Mouse (Mus musculus) midbrain, embryonic 13.5 days (tissue): ENCODE data around the gene Rundc3b. TPM values are rescaled to one million over a fixed set of nuclear protein-coding genes. Genes with fewer than 3 reads are reported as not detected.

Experiments used
- ATAC-seq: fragments of 200-750 bp; cut with Nextera tagmentation; 2 replicates; pipeline ENCODE4 v1.8.0; 2017; ENCODE audit warnings: mild to moderate bottlenecking, moderate TSS enrichment, moderate library complexity
- H3K27ac ChIP-seq: fragments of 300-500 bp; sonication (generic); 2 replicates; pipeline ENCODE4 v1.5.1; 2015; ENCODE audit warnings: inconsistent platforms, mild to moderate bottlenecking, moderate library complexity
- H3K27me3 ChIP-seq: fragments of 300-500 bp; sonication (generic); 2 replicates; pipeline ENCODE4 v1.6.1; 2015; ENCODE audit warnings: mild to moderate bottlenecking, inconsistent platforms
- H3K36me3 ChIP-seq: fragments of 300-500 bp; sonication (generic); 2 replicates; pipeline ENCODE4 v1.6.1; 2015; ENCODE audit warnings: mild to moderate bottlenecking, inconsistent platforms
- H3K4me1 ChIP-seq: fragments of 300-500 bp; sonication (generic); replicated peaks from 2 replicates; pipeline ENCODE4 v1.6.1; 2015; ENCODE audit warnings: inconsistent platforms
- H3K4me2 ChIP-seq: fragments of 300-500 bp; sonication (generic); replicated peaks from 2 replicates; pipeline ENCODE4 v1.6.1; 2015; ENCODE audit warnings: moderate library complexity, mild to moderate bottlenecking, inconsistent platforms
- H3K4me3 ChIP-seq: fragments of 300-500 bp; sonication (generic); replicated peaks from 2 replicates; pipeline ENCODE4 v1.5.1; 2015; ENCODE audit warnings: mild to moderate bottlenecking, inconsistent platforms
- H3K9ac ChIP-seq: fragments of 300-500 bp; sonication (generic); replicated peaks from 2 replicates; pipeline ENCODE4 v1.6.1; 2015; ENCODE audit warnings: mild to moderate bottlenecking, inconsistent platforms
- H3K9me3 ChIP-seq: fragments of 300-500 bp; sonication (generic); 2 replicates; pipeline ENCODE4 v1.6.1; 2016; ENCODE audit warnings: mild to moderate bottlenecking, inconsistent platforms
- WGBS: fragments of 180-500 bp; shearing (Covaris S2); methylation state at CpG from one replicate; pipeline ENCODE4 v1.1.7; 2015; 5-methylcytosine and 5-hydroxymethylcytosine counted together
- polyA plus RNA-seq: library from polyadenylated mRNA; unstranded; fragments of >200 nt; fragmentation: Nextera tagmentation; extraction: Ambion mirVana; gene quantifications from 2 replicates; pipeline ENCODE4 v1.2.1, GENCODE M21; 2015

The Rundc3b gene
- polyA plus RNA-seq, 1 experiment from 2014 or later, result 34.7 TPM

- ATAC-seq, result no peak
- H3K4me1 ChIP-seq, result no peaks in the 10 kb centered on the region
- H3K36me3 ChIP-seq, result peaks cover 15% of the 10 kb centered on the region
- no peaks in the 10 kb centered on the region for H3K9me3 ChIP-seq
- WGBS, result 91% methylated on average over 5 of the region's 5 CpGs
- H3K27me3 ChIP-seq, result no peaks in the 10 kb centered on the region
- H3K4me3 ChIP-seq, result no peak overlapping the region
- no peak overlapping the region for H3K4me2 ChIP-seq
- no peak overlapping the region for H3K27ac ChIP-seq
- H3K9ac ChIP-seq, result no peak overlapping the region
Measured at GRCm38 (mm10) chr5:8456561-8456960, 166.2 kb downstream of the Rundc3b start.

GRCm38 (mm10) chr5:8455565-8455964 is 167.2 kb downstream of the Rundc3b start:
- no peak overlapping the region for H3K4me2 ChIP-seq
- H3K36me3 ChIP-seq, result peaks cover 15% of the 10 kb centered on the region
- H3K4me1 ChIP-seq, result no peaks in the 10 kb centered on the region
- no peaks in the 10 kb centered on the region for H3K9me3 ChIP-seq
- no peak overlapping the region for H3K4me3 ChIP-seq
- H3K9ac ChIP-seq, result no peak overlapping the region
- H3K27me3 ChIP-seq, result no peaks in the 10 kb centered on the region
- ATAC-seq, result no peak
- H3K27ac ChIP-seq, result no peak overlapping the region

Other genes starting within 250 kb of the Rundc3b start
- gene Dbf4, start 200.2 kb downstream of the Rundc3b start, polyA plus RNA-seq, result 23.9 and 24.5 TPM in 2 replicates
- gene Slc25a40, start 200.1 kb downstream of the Rundc3b start, polyA plus RNA-seq, result 7.8 and 8.5 TPM in 2 replicates
- gene Abcb1a, start 37.1 kb upstream of the Rundc3b start, polyA plus RNA-seq, result 1.3 and 1.4 TPM in 2 replicates
- 0.61 and 0.86 TPM in 2 replicates for gene Abcb1b, start 175.2 kb upstream of the Rundc3b start, polyA plus RNA-seq